Mouse (Mus musculus) neural tube, embryonic 13.5 days (tissue): Measurements from ENCODE around the gene Dhx35. TPM values are rescaled to one million over a fixed set of nuclear protein-coding genes. Genes with fewer than 3 reads are reported as not detected.

Source experiments
- ATAC-seq: fragments of 200-750 bp; cut with Nextera tagmentation; 2 replicates; pipeline ENCODE4 v1.8.0; 2017; ENCODE audit warnings: low read depth, mild to moderate bottlenecking, moderate TSS enrichment, moderate library complexity
- H3K27ac ChIP-seq: fragments of 300-500 bp; sonication (generic); replicated peaks from 2 replicates; pipeline ENCODE4 v1.5.1; 2015; ENCODE audit warnings: moderate library complexity, mild to moderate bottlenecking, inconsistent platforms
- H3K27me3 ChIP-seq: fragments of 300-500 bp; sonication (generic); 2 replicates; pipeline ENCODE4 v1.6.1; 2015; ENCODE audit warnings: mild to moderate bottlenecking, inconsistent platforms
- H3K36me3 ChIP-seq: fragments of 300-500 bp; sonication (generic); 2 replicates; pipeline ENCODE4 v1.6.1; 2015; ENCODE audit warnings: mild to moderate bottlenecking, inconsistent platforms
- H3K4me1 ChIP-seq: fragments of 300-500 bp; sonication (generic); replicated peaks from 2 replicates; pipeline ENCODE4 v1.6.1; 2015; ENCODE audit warnings: inconsistent platforms
- H3K4me2 ChIP-seq: fragments of 300-500 bp; sonication (generic); 2 replicates; pipeline ENCODE4 v1.6.1; 2015; ENCODE audit warnings: inconsistent platforms, mild to moderate bottlenecking, moderate library complexity
- H3K4me3 ChIP-seq: fragments of 300-500 bp; sonication (generic); 2 replicates; pipeline ENCODE4 v1.5.1; 2015; ENCODE audit warnings: mild to moderate bottlenecking, inconsistent platforms
- H3K9ac ChIP-seq: fragments of 300-500 bp; sonication (generic); 2 replicates; pipeline ENCODE4 v1.6.1; 2015; ENCODE audit warnings: moderate library complexity, mild to moderate bottlenecking, inconsistent platforms
- H3K9me3 ChIP-seq: fragments of 300-500 bp; sonication (generic); 2 replicates; pipeline ENCODE4 v1.6.1; 2016; ENCODE audit warnings: inconsistent platforms
- WGBS: fragments of 180-500 bp; shearing (Covaris S2); methylation state at CpG from one replicate; pipeline ENCODE4 v1.1.7; 2015; 5-methylcytosine and 5-hydroxymethylcytosine counted together
- polyA plus RNA-seq: library from polyadenylated mRNA; unstranded; fragments of >200 nt; fragmentation: Nextera tagmentation; extraction: Ambion mirVana; gene quantifications from 2 replicates; pipeline ENCODE4 v1.2.1, GENCODE M21; 2015

Gene Dhx35
- polyA plus RNA-seq, 1 experiment from 2014 or later, result 13.1 TPM

DNA sequence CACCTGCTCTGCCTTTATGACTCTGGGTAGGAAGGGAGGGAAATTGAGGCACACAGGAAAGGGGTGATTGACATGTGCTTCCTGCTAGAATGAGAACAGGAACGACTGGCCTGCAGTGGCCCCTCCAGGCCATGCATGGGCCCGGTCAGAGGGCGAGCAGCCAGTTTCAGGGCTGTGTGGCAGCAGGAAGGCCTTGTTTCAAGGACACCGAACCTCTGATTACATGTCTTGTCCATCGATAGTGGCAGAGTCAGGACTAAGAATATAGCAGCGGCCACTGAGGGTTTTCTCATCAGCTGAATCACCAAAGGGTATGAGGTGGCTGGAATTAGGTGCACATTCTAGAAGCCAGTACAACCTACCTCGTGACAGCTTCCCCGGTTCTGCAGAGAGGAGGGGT is 19.7 kb upstream of the Dhx35 start:
- ATAC-seq, result no peak
- no peaks in the 10 kb centered on the region for H3K27me3 ChIP-seq
- no peak overlapping the region for H3K4me3 ChIP-seq
- H3K9ac ChIP-seq, result no peak overlapping the region
- H3K27ac ChIP-seq, result no peak overlapping the region
- H3K4me2 ChIP-seq, result no peak overlapping the region
- H3K9me3 ChIP-seq, result no peaks in the 10 kb centered on the region
- H3K36me3 ChIP-seq, result no peaks in the 10 kb centered on the region
- peaks cover 47% of the 10 kb centered on the region for H3K4me1 ChIP-seq
- 86% methylated on average over 8 of the region's 8 CpGs for WGBS

DNA sequence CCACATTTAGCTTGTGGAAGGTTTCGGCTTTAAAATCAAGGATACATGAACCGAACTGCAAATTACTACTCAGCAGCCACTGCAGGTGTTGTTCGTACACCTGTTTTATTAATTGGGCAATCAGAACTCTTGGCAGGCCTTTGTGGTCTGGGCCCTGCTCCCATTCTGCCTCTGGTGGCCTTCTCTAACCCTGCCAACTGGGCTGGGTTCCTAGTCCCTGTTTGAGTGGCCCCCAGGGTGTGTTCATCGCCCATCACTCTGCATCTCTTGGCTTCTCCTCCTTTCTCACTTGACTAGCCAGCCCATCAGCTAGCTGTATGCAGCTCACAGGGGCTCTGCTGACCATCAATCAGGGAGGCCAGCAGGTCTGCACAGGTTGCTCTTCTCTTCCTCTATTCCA is 17.9 kb upstream of the Dhx35 start:
- H3K4me3 ChIP-seq, result no peak overlapping the region
- 0 out of 2 replicates have a peak, but pooled peaks cover 3% of the 10 kb centered on the region for H3K36me3 ChIP-seq
- no peaks in the 10 kb centered on the region for H3K27me3 ChIP-seq
- no peak overlapping the region for H3K9ac ChIP-seq
- H3K4me2 ChIP-seq, result no peak overlapping the region
- ATAC-seq, result no peak
- H3K27ac ChIP-seq, result no peak overlapping the region
- no peaks in the 10 kb centered on the region for H3K9me3 ChIP-seq
- 86% methylated on average over 4 of the region's 4 CpGs for WGBS
- H3K4me1 ChIP-seq, result peaks cover 29% of the 10 kb centered on the region

GRCm38 (mm10) chr2:158777490-158777889 is 17.1 kb upstream of the Dhx35 start:
- Histone ChIP-seq H3K27ac (no peak overlapping the region), H3K4me1 (peaks cover 23% of the 10 kb centered on the region), H3K9me3 (no peaks in the 10 kb centered on the region), H3K36me3 (0 out of 2 replicates have a peak, but pooled peaks cover 3% of the 10 kb centered on the region), H3K4me3 (no peak overlapping the region), H3K9ac (no peak overlapping the region), H3K4me2 (no peak overlapping the region), H3K27me3 (no peaks in the 10 kb centered on the region)
- 80% methylated on average over 6 of the region's 6 CpGs for WGBS
- no peak for ATAC-seq

- Histone ChIP-seq H3K36me3 (peaks cover 3% of the 10 kb centered on the region; the same call in 1 of the 2 replicates), H3K27ac (no peak overlapping the region), H3K4me1 (peaks cover 20% of the 10 kb centered on the region), H3K4me2 (no peak overlapping the region), H3K4me3 (no peak overlapping the region), H3K27me3 (no peaks in the 10 kb centered on the region), H3K9ac (no peak overlapping the region), H3K9me3 (no peaks in the 10 kb centered on the region)
- 83% methylated on average over 7 of the region's 7 CpGs for WGBS
- no peak for ATAC-seq
Observed at GRCm38 (mm10) chr2:158778349-158778748, 16.3 kb upstream of the Dhx35 start.

GRCm38 (mm10) chr2:158781126-158781525 is 13.5 kb upstream of the Dhx35 start:
- Histone ChIP-seq H3K9me3 (no peaks in the 10 kb centered on the region), H3K4me1 (peaks cover 17% of the 10 kb centered on the region), H3K27ac (no peak overlapping the region), H3K36me3 (peaks cover 24% of the 10 kb centered on the region; the same call in 1 of the 2 replicates), H3K4me3 (no peak overlapping the region), H3K27me3 (no peaks in the 10 kb centered on the region), H3K9ac (no peak overlapping the region), H3K4me2 (no peak overlapping the region)
- WGBS, result 88% methylated on average over 7 of the region's 7 CpGs
- no peak for ATAC-seq

GRCm38 (mm10) chr2:158786927-158787795 is 7.4 kb upstream of the Dhx35 start:
- Histone ChIP-seq H3K9ac (no peak overlapping the region), H3K36me3 (peaks cover 27% of the 10 kb centered on the region), H3K4me2 (no peak overlapping the region), H3K27me3 (no peaks in the 10 kb centered on the region), H3K4me1 (peaks cover 10% of the 10 kb centered on the region), H3K4me3 (no peak overlapping the region), H3K9me3 (no peaks in the 10 kb centered on the region), H3K27ac (no peak overlapping the region)
- WGBS, result 77% methylated on average over 14 of the region's 14 CpGs
- ATAC-seq, result no peak

GRCm38 (mm10) chr2:158795043-158795442 is 436 bp downstream of the Dhx35 start:
- peak overlapping the region; percentile 79 for H3K9ac ChIP-seq
- no peaks in the 10 kb centered on the region for H3K36me3 ChIP-seq
- H3K9me3 ChIP-seq, result no peaks in the 10 kb centered on the region
- H3K4me3 ChIP-seq, result peak overlapping the region; percentile 77
- H3K4me1 ChIP-seq, result peaks cover 29% of the 10 kb centered on the region
- H3K27ac ChIP-seq, result peak overlapping the region; percentile 78
- H3K4me2 ChIP-seq, result peak overlapping the region; percentile 81
- no peak; the same call in 1 of the 2 replicates for ATAC-seq
- H3K27me3 ChIP-seq, result no peaks in the 10 kb centered on the region
- 9% methylated on average over 15 of the region's 15 CpGs for WGBS

- peaks cover 29% of the 10 kb centered on the region for H3K4me1 ChIP-seq
- no peak overlapping the region for H3K9ac ChIP-seq
- ATAC-seq, result no peak
Observed at GRCm38 (mm10) chr2:158795875-158796274, 1.3 kb downstream of the Dhx35 start.

DNA sequence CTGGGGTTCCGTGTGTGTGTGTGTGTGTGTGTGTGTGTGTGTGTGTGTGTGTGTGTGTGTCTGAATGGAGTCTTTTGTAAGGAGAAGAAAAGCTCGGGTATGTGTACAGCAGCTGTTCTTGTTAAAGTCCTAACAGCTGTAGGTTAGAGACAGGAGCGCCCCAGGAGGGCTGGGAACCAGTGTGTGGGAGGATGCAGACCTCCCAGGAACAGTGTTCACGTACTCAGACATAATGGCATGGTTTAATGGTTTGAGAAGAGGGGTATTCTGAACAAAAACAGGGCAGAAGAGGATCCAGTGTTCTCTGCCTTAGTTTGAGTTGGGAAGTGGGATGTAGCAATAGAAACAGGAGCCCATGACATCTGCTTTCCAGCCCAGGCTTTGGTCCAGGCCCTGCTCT is 4.7 kb downstream of the Dhx35 start:
- peaks cover 19% of the 10 kb centered on the region for H3K4me1 ChIP-seq
- H3K9ac ChIP-seq, result no peak overlapping the region
- peak overlapping the region; percentile 56 for H3K27ac ChIP-seq
- WGBS, result 50% methylated on average over 4 of the region's 4 CpGs
- ATAC-seq, result no peak
- peaks cover 28% of the 10 kb centered on the region for H3K36me3 ChIP-seq
- H3K4me3 ChIP-seq, result no peak overlapping the region
- H3K4me2 ChIP-seq, result no peak overlapping the region
- no peaks in the 10 kb centered on the region for H3K27me3 ChIP-seq
- H3K9me3 ChIP-seq, result no peaks in the 10 kb centered on the region

More at GRCm38 (mm10) chr2:158795875-158796274, 1.3 kb downstream of the Dhx35 start:
- Histone ChIP-seq H3K4me3 (no peak overlapping the region), H3K4me2 (no peak overlapping the region), H3K27ac (no peak overlapping the region), H3K9me3 (no peaks in the 10 kb centered on the region), H3K36me3 (no peaks in the 10 kb centered on the region), H3K27me3 (no peaks in the 10 kb centered on the region)
- 93% methylated on average over 2 of the region's 2 CpGs for WGBS

GRCm38 (mm10) chr2:158800788-158801187 is 6.2 kb downstream of the Dhx35 start:
- H3K9me3 ChIP-seq, result no peaks in the 10 kb centered on the region
- H3K4me1 ChIP-seq, result peaks cover 12% of the 10 kb centered on the region
- no peak overlapping the region for H3K27ac ChIP-seq
- no peak for ATAC-seq
- H3K4me3 ChIP-seq, result no peak overlapping the region
- H3K4me2 ChIP-seq, result no peak overlapping the region
- H3K36me3 ChIP-seq, result peaks cover 37% of the 10 kb centered on the region
- no peaks in the 10 kb centered on the region for H3K27me3 ChIP-seq
- no peak overlapping the region for H3K9ac ChIP-seq
- WGBS, result 94% methylated on average over 8 of the region's 8 CpGs

GRCm38 (mm10) chr2:158803575-158803974 is 9.0 kb downstream of the Dhx35 start:
- Histone ChIP-seq H3K36me3 (peaks cover 52% of the 10 kb centered on the region), H3K9ac (no peak overlapping the region), H3K27me3 (no peaks in the 10 kb centered on the region), H3K9me3 (no peaks in the 10 kb centered on the region), H3K4me3 (no peak overlapping the region), H3K27ac (no peak overlapping the region), H3K4me2 (no peak overlapping the region), H3K4me1 (peaks cover 12% of the 10 kb centered on the region)
- 93% methylated on average over 8 of the region's 8 CpGs for WGBS
- ATAC-seq, result no peak

GRCm38 (mm10) chr2:158815686-158816085 is 21.1 kb downstream of the Dhx35 start:
- Histone ChIP-seq H3K27ac (no peak overlapping the region), H3K4me2 (no peak overlapping the region), H3K27me3 (no peaks in the 10 kb centered on the region), H3K9ac (no peak overlapping the region), H3K9me3 (no peaks in the 10 kb centered on the region), H3K4me3 (no peak overlapping the region), H3K36me3 (peaks cover 56% of the 10 kb centered on the region), H3K4me1 (no peaks in the 10 kb centered on the region)
- no peak for ATAC-seq

DNA sequence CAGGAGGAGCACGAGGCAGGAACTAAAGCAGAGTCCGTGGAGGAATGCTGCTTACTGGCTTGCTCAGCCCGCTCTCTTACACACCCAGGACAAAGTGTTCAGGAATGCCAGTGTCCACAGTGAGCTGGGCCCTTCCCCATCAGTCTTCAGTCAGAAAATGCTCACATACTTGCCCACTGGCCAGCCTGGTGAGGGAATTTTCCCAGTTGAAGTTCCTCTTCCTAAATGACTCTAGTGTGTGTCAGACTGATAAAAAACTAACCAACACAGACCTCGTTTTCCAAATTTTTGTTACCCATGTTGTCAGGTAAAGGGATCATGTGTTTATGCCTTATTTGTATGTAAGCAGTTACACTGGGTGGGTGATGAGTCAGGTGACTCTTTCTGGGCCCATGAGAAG is 21.6 kb downstream of the Dhx35 start:
- Histone ChIP-seq H3K4me3 (no peak overlapping the region), H3K9me3 (no peaks in the 10 kb centered on the region), H3K36me3 (peaks cover 62% of the 10 kb centered on the region), H3K27ac (no peak overlapping the region), H3K27me3 (no peaks in the 10 kb centered on the region), H3K4me1 (no peaks in the 10 kb centered on the region), H3K4me2 (no peak overlapping the region), H3K9ac (no peak overlapping the region)
- no peak for ATAC-seq
- WGBS, result 96% methylated on average over 4 of the region's 4 CpGs
